Mouse (Mus musculus): ENCODE results near the gene Htt.

DNA sequence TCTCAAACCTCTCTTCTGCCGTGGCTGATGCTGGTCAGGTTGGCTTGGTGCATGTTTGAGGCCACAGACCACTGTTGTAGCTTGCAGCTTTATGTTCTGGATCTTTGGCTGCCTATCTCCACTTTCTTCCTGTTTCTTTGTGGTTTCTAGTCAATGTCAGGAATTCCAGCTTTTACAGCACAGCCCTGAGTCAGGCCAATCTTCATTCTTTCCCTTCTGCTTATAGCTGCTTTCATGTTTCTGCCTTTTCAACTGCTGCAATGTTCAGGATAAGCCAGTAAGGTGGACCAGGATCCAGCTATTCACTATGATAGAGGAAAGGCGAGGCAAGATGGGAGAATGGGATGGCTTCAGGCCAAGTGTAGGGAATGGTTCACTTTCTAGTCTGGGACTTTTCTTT is 29.6 kb downstream of the Htt start:
- TF ChIP-seq CTCF (IDR thresholded peaks at IDR 0.05; ENCODE audit: borderline replicate concordance, insufficient read depth, low read length): no peak
- TF ChIP-seq POLR2A (IDR thresholded peaks at IDR 0.05; ENCODE audit: low read depth, low read length): no peak

All from embryonic fibroblast, embryonic 13.5 days (primary cell).